Mouse (Mus musculus): ENCODE results near the gene Nhs. TPM values are rescaled to one million over a fixed set of nuclear protein-coding genes. Genes with fewer than 3 reads are reported as not detected.
A peak's percentile ranks its signal among the peaks of the same experiment; 100 is the strongest.

Gene Nhs
- polyA plus RNA-seq, 1 experiment: 1.1 TPM

GRCm38 (mm10) chrX:161981399-161981798 lies 178.1 kb downstream of the Nhs start:
- H3K4me3 ChIP-seq (ENCODE audit: insufficient read depth, low read length): no peak overlapping the region
- H3K27ac ChIP-seq (ENCODE audit: insufficient read depth, low read length): no peak overlapping the region
- TF ChIP-seq CTCF (IDR thresholded peaks at IDR 0.05; ENCODE audit: extremely low read depth, insufficient read depth, low read length) (no peak), POLR2A (IDR thresholded peaks at IDR 0.05; ENCODE audit: extremely low read depth, insufficient read depth, low read length) (no peak)

DNA sequence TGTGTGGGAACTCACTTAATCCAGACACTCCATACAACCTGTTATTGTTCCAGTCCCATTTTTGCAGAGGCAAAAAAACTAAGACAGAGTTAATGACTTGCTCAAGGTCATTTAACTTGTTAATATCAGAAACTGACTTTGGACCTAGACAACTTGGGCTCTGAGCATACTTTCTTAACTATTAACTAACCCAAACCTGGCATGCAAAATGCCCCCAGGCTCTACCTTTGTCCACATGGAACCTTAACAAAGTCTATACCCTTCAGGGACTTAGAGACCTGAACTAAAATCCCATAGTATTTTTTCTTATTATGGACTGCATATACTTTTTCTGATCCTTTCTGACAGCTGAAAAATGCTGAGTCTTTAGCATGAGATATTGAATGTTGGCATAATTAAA lies 179.6 kb downstream of the Nhs start:
- TF ChIP-seq POLR2A (IDR thresholded peaks at IDR 0.05; ENCODE audit: extremely low read depth, insufficient read depth, low read length): no peak
- TF ChIP-seq CTCF (IDR thresholded peaks at IDR 0.05; ENCODE audit: extremely low read depth, insufficient read depth, low read length): no peak
- no peak overlapping the region for H3K4me3 ChIP-seq (ENCODE audit: insufficient read depth, low read length)
- H3K27ac ChIP-seq (ENCODE audit: insufficient read depth, low read length): no peak overlapping the region
- H3K4me1 ChIP-seq (ENCODE audit: control insufficient read depth, insufficient read depth, low read length): no peaks in the 10 kb centered on the region

More at GRCm38 (mm10) chrX:161981399-161981798, 178.1 kb downstream of the Nhs start:
- no peaks in the 10 kb centered on the region for H3K4me1 ChIP-seq (ENCODE audit: control insufficient read depth, insufficient read depth, low read length)

GRCm38 (mm10) chrX:161977236-161977841 lies 182.2 kb downstream of the Nhs start:
- Histone ChIP-seq H3K4me3 (ENCODE audit: insufficient read depth, low read length) (no peak overlapping the region), H3K27ac (ENCODE audit: insufficient read depth, low read length) (no peak overlapping the region), H3K4me1 (ENCODE audit: control insufficient read depth, insufficient read depth, low read length) (no peaks in the 10 kb centered on the region)
- no peak for TF ChIP-seq CTCF (IDR thresholded peaks at IDR 0.05; ENCODE audit: extremely low read depth, insufficient read depth, low read length)
- TF ChIP-seq POLR2A (IDR thresholded peaks at IDR 0.05; ENCODE audit: extremely low read depth, insufficient read depth, low read length): no peak

DNA sequence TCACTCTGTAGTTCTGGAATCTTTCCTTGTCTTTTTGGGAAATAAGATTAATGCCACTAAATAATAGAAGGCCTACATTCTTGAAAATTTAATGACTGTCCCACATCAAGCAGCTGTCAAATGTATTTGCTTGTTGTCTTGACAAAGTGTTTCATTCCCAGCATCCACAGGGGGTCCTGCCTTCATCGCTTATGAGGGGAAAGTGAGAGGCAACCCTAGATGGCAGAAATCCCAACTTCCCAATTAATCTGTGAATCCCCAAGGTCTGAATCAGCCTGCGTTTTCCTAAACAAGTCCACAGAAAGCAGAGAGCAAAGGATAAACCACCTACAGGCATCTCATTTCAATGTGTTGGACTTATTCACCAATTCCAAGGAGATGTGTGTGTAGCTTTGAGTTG lies 183.2 kb downstream of the Nhs start:
- Histone ChIP-seq H3K4me3 (ENCODE audit: insufficient read depth, low read length) (no peak overlapping the region), H3K27ac (ENCODE audit: insufficient read depth, low read length) (no peak overlapping the region), H3K4me1 (ENCODE audit: control insufficient read depth, insufficient read depth, low read length) (no peaks in the 10 kb centered on the region)
- TF ChIP-seq POLR2A (IDR thresholded peaks at IDR 0.05; ENCODE audit: extremely low read depth, insufficient read depth, low read length): no peak
- no peak for TF ChIP-seq CTCF (IDR thresholded peaks at IDR 0.05; ENCODE audit: extremely low read depth, insufficient read depth, low read length)

DNA sequence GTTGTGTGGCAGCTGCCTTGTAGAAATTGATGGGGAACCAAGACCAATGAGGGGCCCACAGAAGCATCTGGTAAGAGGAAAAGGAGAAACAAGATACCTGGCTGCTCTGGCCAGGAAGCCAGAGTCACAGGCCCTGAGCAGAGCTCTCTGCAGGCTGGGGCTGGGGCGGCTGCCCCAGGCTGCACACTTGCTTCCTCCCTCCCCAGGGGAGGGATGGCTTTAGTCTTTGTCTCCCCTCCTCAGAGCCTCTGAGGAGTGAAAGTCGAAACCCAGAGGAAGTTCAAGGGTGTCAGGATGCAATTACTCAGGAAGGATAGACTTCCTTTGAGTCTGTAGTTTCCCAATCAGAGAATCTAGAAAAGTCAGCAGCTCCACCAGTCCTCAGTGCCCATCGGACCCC lies 186.0 kb downstream of the Nhs start:
- TF ChIP-seq POLR2A (IDR thresholded peaks at IDR 0.05; ENCODE audit: extremely low read depth, insufficient read depth, low read length) (no peak), CTCF (IDR thresholded peaks at IDR 0.05; ENCODE audit: extremely low read depth, insufficient read depth, low read length) (no peak)
- Histone ChIP-seq H3K4me1 (ENCODE audit: control insufficient read depth, insufficient read depth, low read length) (no peaks in the 10 kb centered on the region), H3K27ac (ENCODE audit: insufficient read depth, low read length) (no peak overlapping the region), H3K4me3 (ENCODE audit: insufficient read depth, low read length) (no peak overlapping the region)

- no peak overlapping the region for H3K4me3 ChIP-seq (ENCODE audit: insufficient read depth, low read length)
- TF ChIP-seq CTCF (IDR thresholded peaks at IDR 0.05; ENCODE audit: extremely low read depth, insufficient read depth, low read length) (no peak), POLR2A (IDR thresholded peaks at IDR 0.05; ENCODE audit: extremely low read depth, insufficient read depth, low read length) (no peak)
- no peak overlapping the region for H3K27ac ChIP-seq (ENCODE audit: insufficient read depth, low read length)
- no peaks in the 10 kb centered on the region for H3K4me1 ChIP-seq (ENCODE audit: control insufficient read depth, insufficient read depth, low read length)
Observed at GRCm38 (mm10) chrX:161972723-161973122, 186.8 kb downstream of the Nhs start.

DNA sequence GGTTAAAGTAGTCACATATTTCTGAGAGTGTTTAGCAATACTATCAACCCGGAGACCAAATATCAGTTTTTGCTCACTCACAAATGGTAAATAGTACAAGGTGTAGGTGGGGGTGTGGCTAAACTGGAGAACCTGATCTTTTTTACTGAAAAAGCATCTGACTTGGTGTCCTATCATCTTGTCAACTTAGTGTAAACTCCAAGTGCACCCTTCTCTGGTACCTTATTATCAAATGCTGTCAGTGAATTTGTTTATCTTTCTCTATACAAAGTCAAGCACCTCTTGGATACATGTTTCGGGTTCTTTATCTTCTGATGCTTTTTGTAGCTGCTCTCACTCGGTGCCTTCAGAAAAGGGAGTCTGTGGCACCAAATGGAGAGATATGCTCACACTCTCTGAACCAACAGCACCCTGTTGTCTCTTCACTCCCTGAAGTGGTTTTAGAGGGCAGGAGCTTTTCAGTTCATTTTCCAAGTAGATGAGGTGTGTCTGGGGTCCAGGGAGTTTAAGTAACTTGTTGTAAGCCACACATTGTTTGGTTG lies 187.5 kb downstream of the Nhs start:
- no peaks in the 10 kb centered on the region for H3K4me1 ChIP-seq (ENCODE audit: control insufficient read depth, insufficient read depth, low read length)
- TF ChIP-seq POLR2A (IDR thresholded peaks at IDR 0.05; ENCODE audit: extremely low read depth, insufficient read depth, low read length): no peak
- TF ChIP-seq CTCF (IDR thresholded peaks at IDR 0.05; ENCODE audit: extremely low read depth, insufficient read depth, low read length): no peak
- no peak overlapping the region for H3K4me3 ChIP-seq (ENCODE audit: insufficient read depth, low read length)
- H3K27ac ChIP-seq (ENCODE audit: insufficient read depth, low read length): no peak overlapping the region

DNA sequence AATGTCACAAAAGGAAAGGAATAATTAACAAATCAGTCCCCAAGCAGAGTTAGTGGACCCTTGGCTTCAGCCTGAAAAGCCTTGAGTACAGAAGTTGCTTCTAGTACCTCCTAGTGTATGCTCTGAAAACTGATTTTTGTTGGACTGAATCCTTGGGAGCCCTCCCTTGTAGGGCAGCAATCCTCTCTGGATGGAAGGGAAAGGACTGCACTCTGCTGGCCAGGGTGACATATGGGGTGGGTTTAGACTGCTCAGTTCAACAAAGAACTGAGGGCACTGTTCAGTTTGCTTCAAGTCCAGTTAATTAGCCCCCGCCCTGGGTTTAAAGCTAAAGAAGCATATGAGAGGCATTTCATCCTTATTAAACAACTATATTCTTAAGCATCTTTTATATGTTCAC lies 188.4 kb downstream of the Nhs start:
- no peak overlapping the region for H3K27ac ChIP-seq (ENCODE audit: insufficient read depth, low read length)
- H3K4me1 ChIP-seq (ENCODE audit: control insufficient read depth, insufficient read depth, low read length): no peaks in the 10 kb centered on the region
- no peak overlapping the region for H3K4me3 ChIP-seq (ENCODE audit: insufficient read depth, low read length)
- TF ChIP-seq CTCF (IDR thresholded peaks at IDR 0.05; ENCODE audit: extremely low read depth, insufficient read depth, low read length) (no peak), POLR2A (IDR thresholded peaks at IDR 0.05; ENCODE audit: extremely low read depth, insufficient read depth, low read length) (no peak)

GRCm38 (mm10) chrX:161967692-161968091 lies 191.8 kb downstream of the Nhs start:
- Histone ChIP-seq H3K27ac (ENCODE audit: insufficient read depth, low read length) (no peak overlapping the region), H3K4me1 (ENCODE audit: control insufficient read depth, insufficient read depth, low read length) (no peaks in the 10 kb centered on the region), H3K4me3 (ENCODE audit: insufficient read depth, low read length) (no peak overlapping the region)
- TF ChIP-seq CTCF (IDR thresholded peaks at IDR 0.05; ENCODE audit: extremely low read depth, insufficient read depth, low read length) (peak; percentile 51), POLR2A (IDR thresholded peaks at IDR 0.05; ENCODE audit: extremely low read depth, insufficient read depth, low read length) (no peak)

DNA sequence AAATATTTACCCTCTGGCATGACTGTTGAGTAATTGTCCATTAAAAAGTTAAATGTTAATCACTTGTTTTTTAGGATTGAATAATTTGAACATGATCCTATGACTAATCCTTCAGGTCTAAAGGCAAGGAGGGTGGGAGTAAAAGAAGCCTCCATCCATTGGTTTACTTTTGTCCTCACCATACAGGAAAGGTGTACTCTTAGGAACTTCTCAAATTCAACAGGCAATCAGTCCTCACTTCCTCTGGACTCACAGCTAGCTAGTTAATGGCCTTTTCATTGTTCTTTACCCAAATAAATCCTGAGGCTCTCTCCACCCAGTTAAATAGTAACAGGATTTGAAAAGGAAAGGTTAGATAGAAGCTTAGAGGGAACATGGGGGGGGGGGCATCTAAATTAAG lies 196.2 kb downstream of the Nhs start:
- Histone ChIP-seq H3K4me3 (ENCODE audit: insufficient read depth, low read length) (no peak overlapping the region), H3K4me1 (ENCODE audit: control insufficient read depth, insufficient read depth, low read length) (no peaks in the 10 kb centered on the region), H3K27ac (ENCODE audit: insufficient read depth, low read length) (no peak overlapping the region)
- TF ChIP-seq CTCF (IDR thresholded peaks at IDR 0.05; ENCODE audit: extremely low read depth, insufficient read depth, low read length) (no peak), POLR2A (IDR thresholded peaks at IDR 0.05; ENCODE audit: extremely low read depth, insufficient read depth, low read length) (no peak)

Data from cortical plate, adult 2 months (tissue).